Mouse (Mus musculus): ENCODE results near the gene Klk4. TPM values are rescaled to one million over a fixed set of nuclear protein-coding genes. Genes with fewer than 3 reads are reported as not detected.

The Klk4 gene
- polyA plus RNA-seq, 1 experiment from 2014 or later: 0.59 TPM

- H3K27ac ChIP-seq (replicated peaks): no peak overlapping the region
- no peak overlapping the region for H3K4me2 ChIP-seq (replicated peaks)
- H3K9me3 ChIP-seq: no peaks in the 10 kb centered on the region
- H3K27me3 ChIP-seq: no peaks in the 10 kb centered on the region
- 92% methylated on average over 2 of the region's 2 CpGs for WGBS
- no peak overlapping the region for H3K4me3 ChIP-seq
- no peak overlapping the region for H3K9ac ChIP-seq (replicated peaks)
- no peak for ATAC-seq (replicated peaks)
- H3K36me3 ChIP-seq: no peaks in the 10 kb centered on the region
- H3K4me1 ChIP-seq: no peaks in the 10 kb centered on the region
Observed at GRCm38 (mm10) chr7:43921941-43922340, 41.0 kb downstream of the Klk4 start.

DNA sequence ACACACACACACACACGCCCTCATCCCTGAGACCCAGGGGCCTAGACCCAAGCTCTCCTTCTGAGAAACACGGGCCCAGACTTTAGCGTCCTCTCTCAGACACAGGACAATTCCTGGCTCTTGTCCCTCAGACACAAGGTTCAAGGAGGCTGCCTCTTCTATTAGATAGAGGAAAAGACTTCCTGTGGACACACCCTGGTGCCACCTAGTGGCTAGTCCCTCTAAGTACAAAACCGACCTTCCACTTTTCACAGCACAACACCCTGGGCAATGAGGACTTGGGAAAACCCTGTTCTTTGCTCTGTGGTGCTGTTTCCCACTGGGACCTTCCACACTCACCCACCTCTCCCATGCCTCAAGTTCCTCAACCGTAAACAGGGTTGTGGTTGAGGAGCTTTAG is 45.0 kb downstream of the Klk4 start:
- Histone ChIP-seq H3K4me2 (replicated peaks) (no peak overlapping the region), H3K4me3 (no peak overlapping the region), H3K36me3 (no peaks in the 10 kb centered on the region), H3K27ac (replicated peaks) (no peak overlapping the region), H3K27me3 (no peaks in the 10 kb centered on the region), H3K4me1 (no peaks in the 10 kb centered on the region), H3K9me3 (no peaks in the 10 kb centered on the region), H3K9ac (replicated peaks) (no peak overlapping the region)
- no peak for ATAC-seq (replicated peaks)
- 64% methylated on average over 5 of the region's 5 CpGs for WGBS

DNA sequence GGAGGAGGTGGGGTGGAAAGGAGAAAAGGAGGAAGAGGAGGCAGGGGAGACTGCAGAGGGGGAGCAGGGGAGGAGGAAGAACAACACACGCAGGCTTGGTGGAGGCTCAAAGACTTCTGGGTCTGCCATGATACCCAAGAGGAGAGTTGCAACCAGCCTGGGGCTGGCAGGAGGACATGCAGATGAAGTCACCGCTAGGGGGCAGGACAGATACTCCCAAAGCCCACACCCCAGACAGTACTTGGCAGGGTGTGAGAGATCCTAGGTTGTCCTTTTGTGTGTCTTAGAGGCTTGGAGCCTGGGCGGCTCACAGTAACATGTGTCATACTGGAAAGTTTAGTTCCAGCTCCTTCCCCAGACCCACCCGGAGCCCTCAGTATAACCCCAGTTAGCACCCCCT is 47.6 kb downstream of the Klk4 start:
- Histone ChIP-seq H3K27me3 (no peaks in the 10 kb centered on the region), H3K9ac (replicated peaks) (no peak overlapping the region), H3K4me3 (no peak overlapping the region), H3K27ac (replicated peaks) (no peak overlapping the region), H3K36me3 (no peaks in the 10 kb centered on the region), H3K4me2 (replicated peaks) (no peak overlapping the region), H3K9me3 (no peaks in the 10 kb centered on the region), H3K4me1 (no peaks in the 10 kb centered on the region)
- no peak for ATAC-seq (replicated peaks)
- 40% methylated on average over 4 of the region's 4 CpGs for WGBS

- Histone ChIP-seq H3K4me1 (no peaks in the 10 kb centered on the region), H3K36me3 (no peaks in the 10 kb centered on the region), H3K4me3 (no peak overlapping the region), H3K9ac (replicated peaks) (no peak overlapping the region), H3K27ac (replicated peaks) (no peak overlapping the region), H3K4me2 (replicated peaks) (no peak overlapping the region), H3K9me3 (no peaks in the 10 kb centered on the region), H3K27me3 (no peaks in the 10 kb centered on the region)
- no peak for ATAC-seq (replicated peaks)
- 71% methylated on average over 4 of the region's 4 CpGs for WGBS
Observed at GRCm38 (mm10) chr7:43932337-43932736, 51.4 kb downstream of the Klk4 start.

DNA sequence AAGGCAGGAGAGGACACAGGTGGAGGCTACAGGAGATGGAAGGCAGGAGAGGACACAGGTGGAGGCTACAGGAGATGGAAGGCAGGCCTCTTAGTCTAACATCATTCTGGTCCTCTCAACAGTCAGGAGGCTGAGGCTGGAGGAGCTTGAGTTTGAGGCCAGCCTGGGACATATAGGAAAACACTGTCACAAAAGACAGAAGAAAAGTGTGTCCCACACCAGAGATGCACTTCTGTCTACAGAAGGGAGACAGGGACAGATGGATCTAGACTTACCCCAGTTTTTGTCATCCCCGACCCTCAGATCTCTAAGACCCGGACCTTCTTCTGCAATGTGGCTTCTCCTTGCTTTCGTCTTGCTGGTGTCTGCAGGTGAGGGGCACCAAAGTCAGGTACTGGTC is 52.5 kb downstream of the Klk4 start, which contains the start of gene Klk15:
TSS of gene Klk15 (plus strand) at position 301 of the 400 bp plus-strand sequence.
- Histone ChIP-seq H3K9me3 (no peaks in the 10 kb centered on the region), H3K4me3 (no peak within 1 kb of the TSS), H3K9ac (replicated peaks) (no peak within 1 kb of the TSS), H3K27me3 (no peaks in the 10 kb centered on the region), H3K4me2 (replicated peaks) (no peak within 1 kb of the TSS), H3K4me1 (no peaks in the 10 kb centered on the region), H3K27ac (replicated peaks) (no peak within 1 kb of the TSS), H3K36me3 (no peaks in the 10 kb centered on the region)
- 89% methylated on average over 3 of the region's 3 CpGs for WGBS
- ATAC-seq (replicated peaks): no peak

- H3K27ac ChIP-seq (replicated peaks): no peak overlapping the region
- H3K4me1 ChIP-seq: no peaks in the 10 kb centered on the region
- no peaks in the 10 kb centered on the region for H3K27me3 ChIP-seq
- 65% methylated on average over 3 of the region's 3 CpGs for WGBS
- no peak for ATAC-seq (replicated peaks)
- no peaks in the 10 kb centered on the region for H3K36me3 ChIP-seq
- H3K9me3 ChIP-seq: no peaks in the 10 kb centered on the region
- H3K4me2 ChIP-seq (replicated peaks): no peak overlapping the region
- no peak overlapping the region for H3K9ac ChIP-seq (replicated peaks)
- no peak overlapping the region for H3K4me3 ChIP-seq
Observed at GRCm38 (mm10) chr7:43934747-43935146, 53.8 kb downstream of the Klk4 start.

Other genes with a start within 250 kb of the Klk4 start
- not detected in 2 replicates for gene Ceacam18, start 246.5 kb upstream of the Klk4 start, polyA plus RNA-seq (2015; fragmentation: Nextera tagmentation; extraction: Ambion mirVana)
- gene Siglece, start 221.0 kb upstream of the Klk4 start, polyA plus RNA-seq (2015; fragmentation: Nextera tagmentation; extraction: Ambion mirVana): 0.13 and 0.18 TPM in 2 replicates
- 29.3 and 31.1 TPM in 2 replicates for gene Ctu1, start 209.1 kb upstream of the Klk4 start, polyA plus RNA-seq (2015; fragmentation: Nextera tagmentation; extraction: Ambion mirVana)
- not detected in 2 replicates for gene Klk14, start 190.7 kb upstream of the Klk4 start, polyA plus RNA-seq (2015; fragmentation: Nextera tagmentation; extraction: Ambion mirVana)
- gene Klk13, start 168.6 kb upstream of the Klk4 start, polyA plus RNA-seq (2015; fragmentation: Nextera tagmentation; extraction: Ambion mirVana): not detected in 2 replicates
- not detected in 2 replicates for gene Klk12, start 112.3 kb upstream of the Klk4 start, polyA plus RNA-seq (2015; fragmentation: Nextera tagmentation; extraction: Ambion mirVana)
- gene Klk11, start 106.6 kb upstream of the Klk4 start, polyA plus RNA-seq (2015; fragmentation: Nextera tagmentation; extraction: Ambion mirVana): not detected in 2 replicates
- gene Klk10, start 100.1 kb upstream of the Klk4 start, polyA plus RNA-seq (2015; fragmentation: Nextera tagmentation; extraction: Ambion mirVana): 0.17 and 0.36 TPM in 2 replicates
- gene Klk9, start 89.3 kb upstream of the Klk4 start, polyA plus RNA-seq (2015; fragmentation: Nextera tagmentation; extraction: Ambion mirVana): not detected in 2 replicates
- gene Klk8, start 83.6 kb upstream of the Klk4 start, polyA plus RNA-seq (2015; fragmentation: Nextera tagmentation; extraction: Ambion mirVana): 4.8 and 6.4 TPM in 2 replicates
- gene Klk7, start 69.9 kb upstream of the Klk4 start, polyA plus RNA-seq (2015; fragmentation: Nextera tagmentation; extraction: Ambion mirVana): not detected in 2 replicates
- gene Klk6, start 56.7 kb upstream of the Klk4 start, polyA plus RNA-seq (2015; fragmentation: Nextera tagmentation; extraction: Ambion mirVana): not detected in 2 replicates
- not detected in 2 replicates for gene Klk5, start 39.2 kb upstream of the Klk4 start, polyA plus RNA-seq (2015; fragmentation: Nextera tagmentation; extraction: Ambion mirVana)
- not detected in 2 replicates for gene Klk15, start 52.6 kb downstream of the Klk4 start, polyA plus RNA-seq (2015; fragmentation: Nextera tagmentation; extraction: Ambion mirVana)
- not detected in 2 replicates for gene Klk1b8, start 69.5 kb downstream of the Klk4 start, polyA plus RNA-seq (2015; fragmentation: Nextera tagmentation; extraction: Ambion mirVana)
- not detected in 2 replicates for gene Klk1b1, start 85.6 kb downstream of the Klk4 start, polyA plus RNA-seq (2015; fragmentation: Nextera tagmentation; extraction: Ambion mirVana)
- gene Klk1b9, start 94.9 kb downstream of the Klk4 start, polyA plus RNA-seq (2015; fragmentation: Nextera tagmentation; extraction: Ambion mirVana): not detected in 2 replicates
- not detected in 2 replicates for gene Klk1b11, start 114.7 kb downstream of the Klk4 start, polyA plus RNA-seq (2015; fragmentation: Nextera tagmentation; extraction: Ambion mirVana)
- not detected in 2 replicates for gene Klk1b26, start 131.0 kb downstream of the Klk4 start, polyA plus RNA-seq (2015; fragmentation: Nextera tagmentation; extraction: Ambion mirVana)
- not detected in 2 replicates for gene Klk1b27, start 171.1 kb downstream of the Klk4 start, polyA plus RNA-seq (2015; fragmentation: Nextera tagmentation; extraction: Ambion mirVana)
- not detected in 2 replicates for gene Klk1b21, start 221.2 kb downstream of the Klk4 start, polyA plus RNA-seq (2015; fragmentation: Nextera tagmentation; extraction: Ambion mirVana)
- gene Klk1b22, start 231.5 kb downstream of the Klk4 start, polyA plus RNA-seq (2015; fragmentation: Nextera tagmentation; extraction: Ambion mirVana): not detected in 2 replicates